Mouse (Mus musculus) MEL (cell line): ENCODE data around the gene Xrcc3. TPM values are rescaled to one million over a fixed set of nuclear protein-coding genes. Genes with fewer than 3 reads are reported as not detected.

ENCODE experiments used
- DNase-seq: peaks from one replicate; pipeline ENCODE4 v3.0.0; 2011; ENCODE audit warnings: low read depth, low spot score
- H3K27ac ChIP-seq: 2 replicates; pipeline ENCODE4 v1.5.1; 2012; ENCODE audit warnings: low read depth, mild to moderate bottlenecking, control low read depth, low read length, moderate library complexity; ENCODE audit not compliant: control insufficient read depth
- H3K27me3 ChIP-seq, 2 experiments: fragments of 150-350 bp in 1 of 2; sonication (generic) in 1 of 2; 2 replicates each; pipeline ENCODE4 v1.6.1; 2012; ENCODE audit warnings: low read length in 2 of 2, mild to moderate bottlenecking in 2 of 2, improper control_type of control experiment in 1 of 2, moderate library complexity in 1 of 2; ENCODE audit not compliant: insufficient read depth in 2 of 2, control insufficient read depth in 1 of 2
- H3K36me3 ChIP-seq, 2 experiments: 2 replicates each; pipeline ENCODE4 v1.6.1; 2012 to 2014; ENCODE audit warnings: low read length in 2 of 2, improper control_type of control experiment in 1 of 2, inconsistent platforms in 1 of 2, mild to moderate bottlenecking in 1 of 2; ENCODE audit not compliant: insufficient read depth in 2 of 2, control insufficient read depth in 1 of 2
- H3K4me1 ChIP-seq, 2 experiments: fragments of 150-350 bp in 1 of 2; sonication (generic) in 1 of 2; 2 replicates each; pipeline ENCODE4 v1.6.1; 2012; ENCODE audit warnings: low read length in 2 of 2, improper control_type of control experiment in 1 of 2, mild to moderate bottlenecking in 1 of 2; ENCODE audit not compliant: insufficient read depth in 2 of 2, control insufficient read depth in 1 of 2
- H3K4me3 ChIP-seq, 2 experiments: fragments of 150-350 bp in 1 of 2; sonication (generic) in 1 of 2; 2 replicates each; pipeline ENCODE4 v1.5.1; 2012; ENCODE audit warnings: low read depth in 2 of 2, low read length in 2 of 2, mild to moderate bottlenecking in 2 of 2, moderate library complexity in 2 of 2, control low read depth in 1 of 2, improper control_type of control experiment in 1 of 2; ENCODE audit not compliant: control insufficient read depth in 1 of 2, insufficient read depth in 1 of 2
- H3K79me2 ChIP-seq: 2 replicates; pipeline ENCODE4 v1.6.1; 2012; ENCODE audit warnings: mild to moderate bottlenecking, low read length, moderate library complexity; ENCODE audit not compliant: control insufficient read depth, poor library complexity, insufficient read depth
- H3K9ac ChIP-seq: 2 replicates; pipeline ENCODE4 v1.6.1; 2012; ENCODE audit warnings: low read depth, mild to moderate bottlenecking, control low read depth, low read length, moderate library complexity; ENCODE audit not compliant: control insufficient read depth, poor library complexity, severe bottlenecking
- H3K9me3 ChIP-seq: fragments of 150-350 bp; sonication (generic); replicated peaks from 2 replicates; pipeline ENCODE4 v1.6.1; 2012; ENCODE audit warnings: mild to moderate bottlenecking, low read length, improper control_type of control experiment, moderate library complexity; ENCODE audit not compliant: insufficient read depth
- BHLHE40 ChIP-seq: IDR thresholded peaks from 2 replicates; pipeline ENCODE4 v1.6.1; 2012; ENCODE audit warnings: low read depth, mild to moderate bottlenecking, inconsistent platforms, low read length, improper control_type of control experiment, borderline replicate concordance
- CHD2 ChIP-seq: IDR thresholded peaks from 2 replicates; pipeline ENCODE4 v1.6.1; 2011; ENCODE audit warnings: low read length, improper control_type of control experiment
- CTCF ChIP-seq, 3 experiments: IDR thresholded peaks in 2 of 3; conservative IDR thresholded peaks in 1 of 3; 2 replicates each; pipeline ENCODE4 v1.5.1; 2011 to 2012; ENCODE audit warnings: low read length in 3 of 3, low read depth in 2 of 3, mild to moderate bottlenecking in 2 of 3, improper control_type of control experiment in 1 of 3, inconsistent platforms in 1 of 3, mixed read lengths in 1 of 3, moderate library complexity in 1 of 3; ENCODE audit not compliant: control insufficient read depth in 1 of 3, insufficient read depth in 1 of 3, poor library complexity in 1 of 3, severe bottlenecking in 1 of 3
- E2F4 ChIP-seq: IDR thresholded peaks from 2 replicates; pipeline ENCODE4 v1.6.1; 2011; ENCODE audit warnings: low read depth, low read length, improper control_type of control experiment, borderline replicate concordance
- EP300 ChIP-seq, 2 experiments: IDR thresholded peaks; 2 replicates each; pipeline ENCODE4 v1.6.1; 2011; ENCODE audit warnings: improper control_type of control experiment in 2 of 2, low read length in 2 of 2, low read depth in 1 of 2, mild to moderate bottlenecking in 1 of 2
- GABPA ChIP-seq: IDR thresholded peaks from 2 replicates; pipeline ENCODE4 v1.6.1; 2012; ENCODE audit warnings: low read depth, mild to moderate bottlenecking, inconsistent platforms, low read length, improper control_type of control experiment, moderate library complexity
- GATA1 ChIP-seq: IDR thresholded peaks from 2 replicates; pipeline ENCODE4 v1.6.1; 2011; ENCODE audit warnings: low read depth, low read length, improper control_type of control experiment
- HCFC1 ChIP-seq: IDR thresholded peaks from 2 replicates; pipeline ENCODE4 v1.6.1; 2012; ENCODE audit warnings: low read depth, mild to moderate bottlenecking, inconsistent platforms, low read length, improper control_type of control experiment, moderate library complexity
- JUND ChIP-seq: IDR thresholded peaks from 2 replicates; pipeline ENCODE4 v1.6.1; 2011; ENCODE audit warnings: low read depth, mild to moderate bottlenecking, improper control_type of control experiment, low read length
- KAT2A ChIP-seq: conservative IDR thresholded peaks from 2 replicates; pipeline ENCODE4 v1.6.1; 2012; ENCODE audit warnings: low read depth, low read length, improper control_type of control experiment, inconsistent platforms
- MAZ ChIP-seq: IDR thresholded peaks from 2 replicates; pipeline ENCODE4 v1.6.1; 2012; ENCODE audit warnings: low read depth, mild to moderate bottlenecking, inconsistent platforms, low read length, improper control_type of control experiment
- MEF2A ChIP-seq: IDR thresholded peaks from 2 replicates; pipeline ENCODE4 v1.6.1; 2014; ENCODE audit warnings: low read depth, mild to moderate bottlenecking, inconsistent platforms, low read length, improper control_type of control experiment; ENCODE audit not compliant: poor library complexity, insufficient replicate concordance, severe bottlenecking; ENCODE audit errors: extremely low read depth
- MYB ChIP-seq: IDR thresholded peaks from 2 replicates; pipeline ENCODE4 v1.6.1; 2011; ENCODE audit warnings: mild to moderate bottlenecking, low read depth, low read length, improper control_type of control experiment
- MYC ChIP-seq: IDR thresholded peaks from 2 replicates; pipeline ENCODE4 v1.6.1; 2011; ENCODE audit warnings: low read depth, mild to moderate bottlenecking, low read length, improper control_type of control experiment, moderate library complexity
- NRF1 ChIP-seq: IDR thresholded peaks from 2 replicates; pipeline ENCODE4 v1.6.1; 2014; ENCODE audit warnings: low read depth, mild to moderate bottlenecking, inconsistent platforms, low read length, improper control_type of control experiment, moderate library complexity; ENCODE audit not compliant: poor library complexity, insufficient read depth, severe bottlenecking
- POLR2A ChIP-seq, 2 experiments: IDR thresholded peaks; 2 replicates each; pipeline ENCODE4 v1.6.1; 2011 to 2012; ENCODE audit warnings: low read length in 2 of 2, mild to moderate bottlenecking in 2 of 2, control low read depth in 1 of 2, improper control_type of control experiment in 1 of 2, low read depth in 1 of 2, moderate library complexity in 1 of 2; ENCODE audit not compliant: control insufficient read depth in 1 of 2, insufficient read depth in 1 of 2, poor library complexity in 1 of 2
- POLR2AphosphoS5 ChIP-seq: IDR thresholded peaks from 2 replicates; pipeline ENCODE4 v1.6.1; 2012; ENCODE audit warnings: low read depth, borderline replicate concordance, mild to moderate bottlenecking, inconsistent platforms, low read length, moderate library complexity, mixed read lengths
- RCOR1 ChIP-seq: IDR thresholded peaks from 2 replicates; pipeline ENCODE4 v1.6.1; 2012; ENCODE audit warnings: low read depth, mild to moderate bottlenecking, inconsistent platforms, low read length, improper control_type of control experiment
- SIN3A ChIP-seq: IDR thresholded peaks from 2 replicates; pipeline ENCODE4 v1.6.1; 2012; ENCODE audit warnings: low read length, improper control_type of control experiment, inconsistent platforms
- SMC3 ChIP-seq: IDR thresholded peaks from 2 replicates; pipeline ENCODE4 v1.6.1; 2011; ENCODE audit warnings: low read depth, low read length, improper control_type of control experiment
- TBP ChIP-seq: IDR thresholded peaks from 2 replicates; pipeline ENCODE4 v1.8.0; 2011; ENCODE audit warnings: low read depth, low read length, improper control_type of control experiment
- TCF12 ChIP-seq: IDR thresholded peaks from 2 replicates; pipeline ENCODE4 v1.6.1; 2014; ENCODE audit warnings: low read depth, mild to moderate bottlenecking, inconsistent platforms, low read length, improper control_type of control experiment, moderate library complexity
- UBTF ChIP-seq: IDR thresholded peaks from 2 replicates; pipeline ENCODE4 v1.6.1; 2012; ENCODE audit warnings: low read depth, mild to moderate bottlenecking, inconsistent platforms, low read length, improper control_type of control experiment, moderate library complexity, borderline replicate concordance; ENCODE audit not compliant: insufficient read depth
- USF1 ChIP-seq: IDR thresholded peaks from 2 replicates; pipeline ENCODE4 v1.6.1; 2014; ENCODE audit warnings: low read depth, mild to moderate bottlenecking, inconsistent platforms, low read length, improper control_type of control experiment, moderate library complexity
- ZC3H11A ChIP-seq: IDR thresholded peaks from 2 replicates; pipeline ENCODE4 v1.6.1; 2012; ENCODE audit warnings: low read depth, mild to moderate bottlenecking, inconsistent platforms, low read length, improper control_type of control experiment
- ZKSCAN1 ChIP-seq: IDR thresholded peaks from 2 replicates; pipeline ENCODE4 v1.6.1; 2012; ENCODE audit warnings: low read depth, mild to moderate bottlenecking, inconsistent platforms, low read length, improper control_type of control experiment, moderate library complexity
- polyA plus RNA-seq, 2 experiments: library from polyadenylated mRNA; stranded (reverse) in 1 of 2; unstranded in 1 of 2; fragments of >175 nt in 1 of 2; fragments of >200 nt in 1 of 2; gene quantifications; 2 replicates each; pipeline versions ENCODE4 v1.2.1 to v1.2.4; 2012; ENCODE audit warnings: low replicate concordance in 2 of 2, low read depth in 1 of 2; ENCODE audit not compliant: insufficient read length in 2 of 2, insufficient read depth in 1 of 2, missing spikeins in 1 of 2
- total RNA-seq: library from RNA; depleted of rRNA; stranded (reverse); fragments of 300-350 nt; gene quantifications from 2 replicates; pipeline ENCODE4 v1.2.3, GENCODE M21; 2012

The Xrcc3 gene
- total and polyA plus RNA-seq, 3 experiments = 9.0 to 18.8 TPM; not detected in 1

DNA sequence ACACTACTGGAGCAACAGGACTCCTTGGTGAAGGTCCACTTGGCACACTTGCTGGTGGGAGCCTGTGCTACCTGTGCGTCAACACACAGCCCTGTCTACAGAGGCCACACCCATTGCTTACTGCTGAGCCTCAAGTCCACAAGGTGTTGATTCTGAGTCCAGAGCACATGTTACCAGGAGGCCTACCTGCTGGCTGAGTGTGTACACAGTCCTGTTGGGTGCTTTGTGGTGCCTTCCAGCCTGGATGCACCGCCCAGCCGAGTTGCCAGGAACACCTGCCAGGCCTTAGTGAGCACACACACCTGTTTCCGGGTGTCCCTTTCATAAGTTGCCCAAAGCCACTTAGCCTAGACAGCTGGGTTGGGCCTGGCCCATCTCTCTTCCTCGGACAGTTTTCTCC, 10.1 kb downstream of the Xrcc3 start:
- no peaks in the 10 kb centered on the region for H3K4me1 ChIP-seq
- no peak overlapping the region for H3K9ac ChIP-seq
- H3K4me3 ChIP-seq = no peak overlapping the region
- no peak for DNase-seq
- H3K9me3 ChIP-seq = no peaks in the 10 kb centered on the region
- TF ChIP-seq MEF2A (no peak), GATA1 (no peak), MYB (no peak), E2F4 (no peak), SMC3 (no peak), TBP (no peak), EP300 (IDR thresholded peaks at IDR 0.05; ENCODE audit: low read depth in 1 of 2, low read length in 2 of 2) (no peak), CHD2 (no peak), ZKSCAN1 (no peak), GABPA (no peak), TCF12 (no peak), JUND (no peak), UBTF (no peak), NRF1 (no peak)
- H3K36me3 ChIP-seq = no peaks in the 10 kb centered on the region; a peak in 1 of 4 replicates
- H3K79me2 ChIP-seq = no peaks in the 10 kb centered on the region
- H3K27me3 ChIP-seq = no peaks in the 10 kb centered on the region
- H3K27ac ChIP-seq = no peak overlapping the region

DNA sequence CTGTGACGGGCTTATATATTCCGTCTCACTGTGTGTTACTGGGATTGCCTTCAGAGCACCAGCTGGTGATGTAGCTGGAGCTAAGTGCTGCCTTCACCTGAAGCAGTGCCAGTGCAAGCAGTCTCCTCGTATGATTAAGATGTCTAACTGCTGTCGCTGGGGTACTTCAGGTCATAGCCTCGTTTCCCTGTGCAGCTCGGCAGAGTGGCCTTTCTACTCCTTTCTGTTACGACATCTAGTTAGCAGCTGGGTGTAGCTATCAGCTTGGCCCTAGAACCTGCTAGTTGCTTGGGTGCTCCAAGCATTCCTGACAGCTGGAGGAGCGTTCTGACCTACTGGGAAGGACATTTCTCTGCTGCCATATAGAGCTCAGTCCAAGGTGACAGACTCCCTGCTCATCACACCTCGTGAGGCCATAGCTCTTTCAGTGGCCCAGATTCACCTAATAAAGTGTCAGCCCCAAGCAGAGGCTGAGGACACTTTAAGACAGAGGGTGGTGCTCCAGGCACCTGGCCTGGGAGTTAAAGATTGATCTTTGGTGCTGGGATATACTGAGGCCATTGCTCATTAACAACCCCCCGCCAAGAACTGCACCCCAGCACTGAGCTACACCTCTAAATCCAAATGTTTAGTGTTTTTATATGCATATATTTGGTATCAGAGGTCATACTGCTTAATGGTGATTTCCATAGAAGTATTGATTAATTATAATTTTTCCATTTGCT, 13.1 kb downstream of the Xrcc3 start:
- no peak overlapping the region for H3K27ac ChIP-seq
- no peaks in the 10 kb centered on the region for H3K27me3 ChIP-seq
- H3K4me1 ChIP-seq = no peaks in the 10 kb centered on the region
- no peaks in the 10 kb centered on the region; a peak in 1 of 4 replicates for H3K36me3 ChIP-seq
- TF ChIP-seq BHLHE40 (no peak), POLR2A (IDR thresholded peaks at IDR 0.05; ENCODE audit: control insufficient read depth in 1 of 2, insufficient read depth in 1 of 2, low read depth in 1 of 2, low read length in 2 of 2, poor library complexity in 1 of 2) (no peak), CTCF (IDR thresholded peaks at IDR 0.05 in 2 of 3, conservative IDR thresholded peaks at IDR 0.05 in 1 of 3; ENCODE audit: control insufficient read depth in 1 of 3, insufficient read depth in 1 of 3, low read depth in 2 of 3, low read length in 3 of 3, poor library complexity in 1 of 3, severe bottlenecking in 1 of 3) (no peak), MYC (no peak), MAZ (no peak), GABPA (no peak), ZC3H11A (no peak), EP300 (IDR thresholded peaks at IDR 0.05; ENCODE audit: low read depth in 1 of 2, low read length in 2 of 2) (no peak), HCFC1 (no peak), USF1 (no peak), MEF2A (no peak), SIN3A (no peak), RCOR1 (no peak), POLR2AphosphoS5 (no peak), SMC3 (no peak), KAT2A (no peak), NRF1 (no peak)
- no peak overlapping the region for H3K4me3 ChIP-seq
- H3K79me2 ChIP-seq = no peaks in the 10 kb centered on the region
- no peak overlapping the region for H3K9ac ChIP-seq
- H3K9me3 ChIP-seq = no peaks in the 10 kb centered on the region
- DNase-seq = no peak
